Mouse (Mus musculus) brown adipose tissue, adult 24 weeks (tissue): ENCODE data around the gene Arf3. TPM values are rescaled to one million over a fixed set of nuclear protein-coding genes. Genes with fewer than 3 reads are reported as not detected.

ENCODE experiments used
- H3K27ac ChIP-seq: fragments of 200-500 bp; replicated peaks from 2 replicates; pipeline ENCODE4 v1.5.1; 2012; ENCODE audit warnings: low read depth, mild to moderate bottlenecking, low read length
- H3K4me1 ChIP-seq: fragments of 200-500 bp; 2 replicates; pipeline ENCODE4 v1.6.1; 2012; ENCODE audit warnings: low read length, mixed read lengths; ENCODE audit not compliant: control insufficient read depth, insufficient read depth, insufficient read length
- H3K4me3 ChIP-seq: fragments of 200-500 bp; 2 replicates; pipeline ENCODE4 v1.5.1; 2012; ENCODE audit warnings: low read depth, mild to moderate bottlenecking, low read length, moderate library complexity; ENCODE audit not compliant: insufficient read depth
- polyA plus RNA-seq: library from polyadenylated mRNA; stranded (reverse); fragments of >200 nt; gene quantifications from 2 replicates; pipeline ENCODE4 v1.2.4, GENCODE M21; 2012; ENCODE audit not compliant: missing spikeins, insufficient read depth, insufficient read length

Arf3 gene
- polyA plus RNA-seq, 1 experiment = 32.2 TPM

GRCm38 (mm10) chr15:98797835-98798492, 35.0 kb upstream of the Arf3 start:
- Histone ChIP-seq H3K4me1 (no peaks in the 10 kb centered on the region), H3K27ac (no peak overlapping the region), H3K4me3 (no peak overlapping the region)

GRCm38 (mm10) chr15:98796803-98797595, 34.0 kb upstream of the Arf3 start:
- Histone ChIP-seq H3K27ac (no peak overlapping the region), H3K4me1 (0 out of 2 replicates have a peak, but pooled peaks cover 2% of the 10 kb centered on the region), H3K4me3 (no peak overlapping the region)

GRCm38 (mm10) chr15:98793141-98793698, 30.2 kb upstream of the Arf3 start:
- no peak overlapping the region for H3K27ac ChIP-seq
- H3K4me1 ChIP-seq = peaks cover 7% of the 10 kb centered on the region
- no peak overlapping the region for H3K4me3 ChIP-seq

GRCm38 (mm10) chr15:98792233-98793020, 29.4 kb upstream of the Arf3 start:
- H3K4me1 ChIP-seq = peaks cover 7% of the 10 kb centered on the region
- H3K4me3 ChIP-seq = no peak overlapping the region
- no peak overlapping the region for H3K27ac ChIP-seq

- Histone ChIP-seq H3K27ac (no peak overlapping the region), H3K4me1 (peaks cover 7% of the 10 kb centered on the region), H3K4me3 (0 out of 2 replicates have a peak overlapping the region, but pooled peaks have one; percentile 7)
These were observed 28.8 kb upstream of the Arf3 start for GRCm38 (mm10) chr15:98791771-98792170.

- peaks cover 7% of the 10 kb centered on the region for H3K4me1 ChIP-seq
- H3K27ac ChIP-seq = no peak overlapping the region
- H3K4me3 ChIP-seq = peak overlapping the region; percentile 33; the same call in 1 of the 2 replicates
These were observed 28.2 kb upstream of the Arf3 start for GRCm38 (mm10) chr15:98791221-98791620.

GRCm38 (mm10) chr15:98790761-98791160, 27.7 kb upstream of the Arf3 start:
- Histone ChIP-seq H3K27ac (no peak overlapping the region), H3K4me3 (peak overlapping the region; percentile 33), H3K4me1 (peaks cover 7% of the 10 kb centered on the region)

GRCm38 (mm10) chr15:98789661-98790535, 26.9 kb upstream of the Arf3 start, which contains the start of gene Wnt1:
TSS of gene Wnt1 (plus strand) at chr15:98789857.
- Histone ChIP-seq H3K4me3 (peak within 1 kb of the TSS; percentile 33), H3K4me1 (peaks cover 7% of the 10 kb centered on the region), H3K27ac (no peak within 1 kb of the TSS)

GRCm38 (mm10) chr15:98788972-98789660, 26.1 kb upstream of the Arf3 start:
- Histone ChIP-seq H3K4me3 (no peak overlapping the region; the same call in 1 of the 2 replicates), H3K4me1 (peaks cover 7% of the 10 kb centered on the region), H3K27ac (no peak overlapping the region)

- H3K4me1 ChIP-seq = peaks cover 7% of the 10 kb centered on the region
- no peak overlapping the region for H3K27ac ChIP-seq
- H3K4me3 ChIP-seq = no peak overlapping the region
These were observed 24.9 kb upstream of the Arf3 start for GRCm38 (mm10) chr15:98787930-98788329.

- no peak overlapping the region for H3K27ac ChIP-seq
- peaks cover 3% of the 10 kb centered on the region for H3K4me1 ChIP-seq
- H3K4me3 ChIP-seq = no peak overlapping the region
These were observed 22.7 kb upstream of the Arf3 start for GRCm38 (mm10) chr15:98785744-98786143.

- no peaks in the 10 kb centered on the region for H3K4me1 ChIP-seq
- H3K4me3 ChIP-seq = no peak overlapping the region
- no peak overlapping the region for H3K27ac ChIP-seq
These were observed 18.2 kb upstream of the Arf3 start for GRCm38 (mm10) chr15:98781166-98781565.

- no peaks in the 10 kb centered on the region for H3K4me1 ChIP-seq
These were observed 17.6 kb upstream of the Arf3 start for GRCm38 (mm10) chr15:98780573-98780972.

GRCm38 (mm10) chr15:98780075-98780474, 17.1 kb upstream of the Arf3 start:
- Histone ChIP-seq H3K27ac (no peak overlapping the region), H3K4me3 (no peak overlapping the region), H3K4me1 (no peaks in the 10 kb centered on the region)

More at GRCm38 (mm10) chr15:98780573-98780972, 17.6 kb upstream of the Arf3 start:
- H3K27ac ChIP-seq = no peak overlapping the region
- H3K4me3 ChIP-seq = no peak overlapping the region
